9 mouse cellular contexts compared by ENCODE assay signal in the genomic region with DNA sequence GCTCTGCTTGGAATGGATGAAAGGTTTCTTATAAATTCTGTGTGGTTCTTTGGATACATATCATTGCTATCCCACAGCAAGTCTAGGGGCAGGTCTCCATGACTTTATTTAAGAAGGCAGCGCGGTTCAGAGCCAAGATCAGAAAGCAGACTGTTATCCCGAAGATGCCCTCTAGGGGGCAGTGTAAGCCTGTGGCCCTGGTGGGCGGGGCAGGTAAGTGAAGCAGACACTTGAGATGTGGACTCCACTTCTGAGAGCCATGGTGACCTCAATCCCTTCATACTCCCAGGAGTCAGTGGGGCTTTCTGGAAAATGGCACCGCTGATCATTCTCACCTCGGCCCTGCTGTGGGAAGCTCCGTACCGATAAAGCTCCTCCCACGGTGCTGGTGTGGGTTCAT.
DNase-seq lines count a peak whose midpoint lies in the region; ATAC-seq lines count a peak whose summit lies in the region.
"Had no signal": no experiment of that assay in that cellular context is flagged by ENCODE, and none has a peak within 500 bp of the region (broad histone marks: within the 10 kb centered on the region; RNA-seq: fewer than 3 reads in every experiment).

No protein-coding gene starts in this region.

- H3K4me2 ChIP-seq in kidney, embryonic 16.5 days (replicated peaks; ENCODE audit: low read depth, low read length), result no peak overlapping the region
- H3K4me2 ChIP-seq in intestine, embryonic 15.5 days (replicated peaks), result no peak overlapping the region
- H3K4me2 ChIP-seq: neural tube, embryonic 12.5 days had no signal

- H3K4me1 ChIP-seq in kidney, embryonic 16.5 days (ENCODE audit: insufficient read depth, low read length), result no peaks in the 10 kb centered on the region
- peaks cover 9% of the 10 kb centered on the region; the same call in 1 of the 2 replicates for H3K4me1 ChIP-seq in embryonic facial prominence, embryonic 10.5 days
- H3K4me1 ChIP-seq in intestine, embryonic 15.5 days (replicated peaks), result no peaks in the 10 kb centered on the region; the same call in 1 of the 2 replicates
- H3K4me1 ChIP-seq: neural tube, embryonic 12.5 days had no signal

- no peak overlapping the region for H3K4me3 ChIP-seq in kidney, embryonic 16.5 days (ENCODE audit: low read length)
- H3K4me3 ChIP-seq in embryonic facial prominence, embryonic 10.5 days, result no peak overlapping the region
- H3K4me3 ChIP-seq in intestine, embryonic 15.5 days (replicated peaks), result no peak overlapping the region
- H3K4me3 ChIP-seq: neural tube, embryonic 12.5 days had no signal

- H3K36me3 ChIP-seq in kidney, embryonic 16.5 days (ENCODE audit: insufficient read depth, low read length), result no peaks in the 10 kb centered on the region
- no peaks in the 10 kb centered on the region for H3K36me3 ChIP-seq in embryonic facial prominence, embryonic 10.5 days (replicated peaks)
- H3K36me3 ChIP-seq in intestine, embryonic 15.5 days, result no peaks in the 10 kb centered on the region
- no peaks in the 10 kb centered on the region for H3K36me3 ChIP-seq in splenic B cell, adult 2 months (ENCODE audit: control insufficient read depth, insufficient read depth, low read length, poor library complexity, severe bottlenecking)
- H3K36me3 ChIP-seq: neural tube, embryonic 12.5 days had no signal

- 42% methylated on average over 9 of the region's 9 CpGs for WGBS in kidney, embryonic 16.5 days
- WGBS in embryonic facial prominence, embryonic 10.5 days, result 34% methylated on average over 9 of the region's 9 CpGs
- 49% methylated on average over 9 of the region's 9 CpGs for WGBS in intestine, embryonic 15.5 days

- no peaks in the 10 kb centered on the region for H3K27me3 ChIP-seq in kidney, embryonic 16.5 days (ENCODE audit: insufficient read depth, low read length)
- H3K27me3 ChIP-seq in embryonic facial prominence, embryonic 10.5 days (replicated peaks; ENCODE audit: low read depth, poor library complexity, severe bottlenecking), result no peaks in the 10 kb centered on the region
- H3K27me3 ChIP-seq in intestine, embryonic 15.5 days (replicated peaks), result no peaks in the 10 kb centered on the region
- H3K27me3 ChIP-seq in splenic B cell, adult 2 months (ENCODE audit: control insufficient read depth, insufficient read depth, low read length, poor library complexity, severe bottlenecking), result no peaks in the 10 kb centered on the region
- H3K27me3 ChIP-seq: neural tube, embryonic 12.5 days had no signal

- peak; percentile 33 for DNase-seq in kidney, adult 11 months
- peak; percentile 49 for DNase-seq in NIH3T3 (ENCODE audit: low read depth)
- DNase-seq in embryonic facial prominence, embryonic 10.5 days (ENCODE audit: low spot score), result peak; percentile 71
- peak; percentile 64 for DNase-seq in lung, postnatal 10 days
- peak; percentile 78 for DNase-seq in splenic B cell, adult 2 months (ENCODE audit: low read depth, low spot score)

- H3K27ac ChIP-seq in kidney, embryonic 16.5 days (ENCODE audit: low read length), result no peak overlapping the region
- H3K27ac ChIP-seq in embryonic facial prominence, embryonic 10.5 days (replicated peaks), result no peak overlapping the region
- no peak overlapping the region for H3K27ac ChIP-seq in intestine, embryonic 15.5 days
- H3K27ac ChIP-seq: neural tube, embryonic 12.5 days had no signal

- peaks cover 3% of the 10 kb centered on the region; the same call in 1 of the 2 replicates for H3K9me3 ChIP-seq in kidney, embryonic 16.5 days (ENCODE audit: low read length)
- H3K9me3 ChIP-seq in embryonic facial prominence, embryonic 10.5 days, result no peaks in the 10 kb centered on the region
- H3K9me3 ChIP-seq in intestine, embryonic 15.5 days, result no peaks in the 10 kb centered on the region
- H3K9me3 ChIP-seq: neural tube, embryonic 12.5 days had no signal

- no peak for ATAC-seq in kidney, embryonic 16.5 days (ENCODE audit: low FRiP score, low TSS enrichment)
- ATAC-seq in intestine, embryonic 15.5 days, result peak; percentile 46
- no peak for ATAC-seq in frontal cortex, adult (ENCODE audit: low TSS enrichment)

- H3K9ac ChIP-seq in kidney, embryonic 16.5 days (replicated peaks; ENCODE audit: low read length), result no peak overlapping the region
- H3K9ac ChIP-seq in intestine, embryonic 15.5 days, result no peak overlapping the region
- H3K9ac ChIP-seq: neural tube, embryonic 12.5 days had no signal
